Mouse (Mus musculus): ENCODE measurements around the gene Ankrd27.
A peak's percentile ranks its signal among the peaks of the same experiment; 100 is the strongest.
"Not testable (repeated sequence)": the region's sequence is repeated elsewhere in the genome, so short reads cannot be mapped to it uniquely, and the experiment has no call there.

Gene Ankrd27

GRCm38 (mm10) chr7:35586055-35586905, at the start of gene Ankrd27:
TSS of gene Ankrd27 (plus strand) at chr7:35586244.
- peak; percentile 92 to 96 for DNase-seq (ENCODE audit: low spot score in 2 of 2)

- DNase-seq (ENCODE audit: low spot score in 2 of 2), result no peak
Measured at GRCm38 (mm10) chr7:35537562-35537961, 48.5 kb upstream of the Ankrd27 start, which contains the start of gene Tdrd12. TSS of gene Tdrd12 (minus strand) at chr7:35537745.

- peak; percentile 25 to 28 for DNase-seq (ENCODE audit: low spot score in 2 of 2)
Measured at GRCm38 (mm10) chr7:35545881-35546280, 40.2 kb upstream of the Ankrd27 start.

- peak in 1 of 2 experiments; percentile 15 for DNase-seq (ENCODE audit: low spot score in 2 of 2)
Measured at GRCm38 (mm10) chr7:35553751-35554604, 32.1 kb upstream of the Ankrd27 start.

GRCm38 (mm10) chr7:35554605-35555175, 31.4 kb upstream of the Ankrd27 start:
- DNase-seq (ENCODE audit: low spot score in 2 of 2), result peak; percentile 9 to 15

GRCm38 (mm10) chr7:35555224-35556204, 30.5 kb upstream of the Ankrd27 start:
- DNase-seq (ENCODE audit: low spot score in 2 of 2), result peak; percentile 81 to 83

- DNase-seq (ENCODE audit: low spot score in 2 of 2), result no peak
Measured at GRCm38 (mm10) chr7:35556205-35556603, 29.8 kb upstream of the Ankrd27 start, which contains the start of gene Nudt19. TSS of gene Nudt19 (minus strand) at chr7:35556304.

GRCm38 (mm10) chr7:35556905-35557304, 29.1 kb upstream of the Ankrd27 start:
- no peak for DNase-seq (ENCODE audit: low spot score in 2 of 2)

- DNase-seq (ENCODE audit: low spot score in 2 of 2), result no peak
Measured at GRCm38 (mm10) chr7:35557577-35557976, 28.5 kb upstream of the Ankrd27 start.

- DNase-seq (ENCODE audit: low spot score in 2 of 2), result no peak
Measured at GRCm38 (mm10) chr7:35558681-35559080, 27.4 kb upstream of the Ankrd27 start.

GRCm38 (mm10) chr7:35559838-35560237, 26.2 kb upstream of the Ankrd27 start:
- no peak for DNase-seq (ENCODE audit: low spot score in 2 of 2)

GRCm38 (mm10) chr7:35563071-35563470, 23.0 kb upstream of the Ankrd27 start:
- DNase-seq (ENCODE audit: low spot score in 2 of 2), result no peak

- no peak for DNase-seq (ENCODE audit: low spot score in 2 of 2)
Measured at GRCm38 (mm10) chr7:35564067-35564865, 21.8 kb upstream of the Ankrd27 start.

- not testable (repeated sequence) for DNase-seq (ENCODE audit: low spot score in 2 of 2)
Measured at GRCm38 (mm10) chr7:35564872-35565271, 21.2 kb upstream of the Ankrd27 start.

- not testable (repeated sequence) for DNase-seq (ENCODE audit: low spot score in 2 of 2)
Measured at GRCm38 (mm10) chr7:35565965-35566364, 20.1 kb upstream of the Ankrd27 start.

GRCm38 (mm10) chr7:35569724-35570123, 16.3 kb upstream of the Ankrd27 start:
- DNase-seq (ENCODE audit: low spot score in 2 of 2), result not testable (repeated sequence)

GRCm38 (mm10) chr7:35570883-35571282, 15.2 kb upstream of the Ankrd27 start:
- DNase-seq (ENCODE audit: low spot score in 2 of 2), result not testable (repeated sequence)

- no peak for DNase-seq (ENCODE audit: low spot score in 2 of 2)
Measured at GRCm38 (mm10) chr7:35579849-35580248, 6.2 kb upstream of the Ankrd27 start.

GRCm38 (mm10) chr7:35582719-35583118, 3.3 kb upstream of the Ankrd27 start:
- DNase-seq (ENCODE audit: low spot score in 2 of 2), result no peak

GRCm38 (mm10) chr7:35583476-35584025, 2.5 kb upstream of the Ankrd27 start:
- no peak for DNase-seq (ENCODE audit: low spot score in 2 of 2)
